Mouse (Mus musculus) CH12F3 (cell line): ENCODE data around the gene Pygb.

Experiments used
- in situ Hi-C: fragments of 300-500 bp; cut with MboI; formaldehyde crosslinking; loops from 2 replicates; pipeline ENCODE4 v1.14.3; 2020; ENCODE audit warnings: low sequenced_read_pairs

Gene Pygb

GRCm38 (mm10) chr2:150786251-150787180 is at the start of gene Pygb:
Gene Pygb, plus strand, starts transcription at chr2:150786735.
- in situ Hi-C loops, result no loop called here

- in situ Hi-C loops, result no loop called here
These were observed 48.7 kb upstream of the Pygb start for GRCm38 (mm10) chr2:150737881-150738280.

- in situ Hi-C loops, result no loop called here
These were observed 46.2 kb upstream of the Pygb start for GRCm38 (mm10) chr2:150740145-150740841.

GRCm38 (mm10) chr2:150741405-150741804 is 45.1 kb upstream of the Pygb start:
- in situ Hi-C loops, result no loop called here

GRCm38 (mm10) chr2:150745016-150745415 is 41.5 kb upstream of the Pygb start:
- in situ Hi-C loops, result loop anchor here (5.0 kb wide), 1 partner anchor 73 kb away; no protein-coding TSS in a partner anchor

- in situ Hi-C loops, result loop anchor here (5.0 kb wide), 1 partner anchor 77 kb away; no protein-coding TSS in a partner anchor
These were observed 37.7 kb upstream of the Pygb start, which contains the start of gene Entpd6 for GRCm38 (mm10) chr2:150748854-150749253. Gene Entpd6, plus strand, starts transcription at chr2:150749042.

GRCm38 (mm10) chr2:150749283-150749682 is 37.3 kb upstream of the Pygb start:
- in situ Hi-C loops, result loop anchor here (5.0 kb wide), 1 partner anchor 77 kb away; no protein-coding TSS in a partner anchor

GRCm38 (mm10) chr2:150750129-150750979 is 36.2 kb upstream of the Pygb start:
- in situ Hi-C loops, result no loop called here

- in situ Hi-C loops, result no loop called here
These were observed 31.5 kb upstream of the Pygb start for GRCm38 (mm10) chr2:150755016-150755415.

GRCm38 (mm10) chr2:150761476-150761875 is 25.1 kb upstream of the Pygb start:
- in situ Hi-C loops, result no loop called here

- in situ Hi-C loops, result no loop called here
These were observed 20.9 kb upstream of the Pygb start for GRCm38 (mm10) chr2:150765619-150766018.

GRCm38 (mm10) chr2:150766083-150766862 is 20.3 kb upstream of the Pygb start:
- in situ Hi-C loops, result no loop called here

- in situ Hi-C loops, result no loop called here
These were observed 17.9 kb upstream of the Pygb start for GRCm38 (mm10) chr2:150768678-150769077.

GRCm38 (mm10) chr2:150770747-150771146 is 15.8 kb upstream of the Pygb start:
- in situ Hi-C loops, result no loop called here

GRCm38 (mm10) chr2:150771169-150771568 is 15.4 kb upstream of the Pygb start:
- in situ Hi-C loops, result no loop called here

- in situ Hi-C loops, result no loop called here
These were observed 14.5 kb upstream of the Pygb start for GRCm38 (mm10) chr2:150771996-150772395.

GRCm38 (mm10) chr2:150772466-150773119 is 13.9 kb upstream of the Pygb start:
- in situ Hi-C loops, result no loop called here

GRCm38 (mm10) chr2:150782801-150783200 is 3.7 kb upstream of the Pygb start:
- in situ Hi-C loops, result no loop called here

GRCm38 (mm10) chr2:150787234-150787771 is 768 bp downstream of the Pygb start:
- in situ Hi-C loops, result no loop called here
